Mouse (Mus musculus) ES-E14 (cell line): ENCODE results near the gene Cse1l.

Source experiments
- CHD2 ChIP-seq: IDR thresholded peaks from 2 replicates; pipeline ENCODE4 v1.6.1; 2014; ENCODE audit warnings: mild to moderate bottlenecking, low read depth, low read length, inconsistent platforms
- MAFK ChIP-seq: IDR thresholded peaks from 2 replicates; pipeline ENCODE4 v1.6.1; 2014; ENCODE audit warnings: mild to moderate bottlenecking, low read depth, low read length, inconsistent platforms; ENCODE audit not compliant: insufficient read depth
- ZC3H11A ChIP-seq: IDR thresholded peaks from 2 replicates; pipeline ENCODE4 v1.6.1; 2012; ENCODE audit warnings: low read depth, mild to moderate bottlenecking, inconsistent platforms, low read length, borderline replicate concordance
- ZNF384 ChIP-seq: IDR thresholded peaks from 2 replicates; pipeline ENCODE4 v1.6.1; 2012; ENCODE audit warnings: low read depth, low read length, inconsistent platforms

- TF ChIP-seq ZC3H11A (no peak), CHD2 (no peak), ZNF384 (no peak), MAFK (no peak)
Observed at GRCm38 (mm10) chr2:166875561-166875960, 30.3 kb upstream of the Cse1l start.
